Mouse (Mus musculus): Measurements from ENCODE around the gene Zxdc. TPM values are rescaled to one million over a fixed set of nuclear protein-coding genes. Genes with fewer than 3 reads are reported as not detected.

Zxdc gene
- total and polyA plus RNA-seq, 3 experiments, result 8.6 to 10.7 TPM; not detected in 1

- TF ChIP-seq TBP (IDR thresholded peaks at IDR 0.05; ENCODE audit: low read depth, low read length) (no peak), MEF2A (IDR thresholded peaks at IDR 0.05; ENCODE audit: extremely low read depth, insufficient replicate concordance, low read depth, low read length, poor library complexity, severe bottlenecking) (no peak), NRF1 (IDR thresholded peaks at IDR 0.05; ENCODE audit: insufficient read depth, low read depth, low read length, poor library complexity, severe bottlenecking) (no peak), BHLHE40 (IDR thresholded peaks at IDR 0.05; ENCODE audit: borderline replicate concordance, low read depth, low read length) (no peak), POLR2A (IDR thresholded peaks at IDR 0.05; ENCODE audit: control insufficient read depth in 1 of 2, insufficient read depth in 1 of 2, low read depth in 1 of 2, low read length in 2 of 2, poor library complexity in 1 of 2) (no peak), ZMIZ1 (IDR thresholded peaks at IDR 0.05; ENCODE audit: low read depth, low read length) (no peak), RAD21 (IDR thresholded peaks at IDR 0.05; ENCODE audit: low read depth, low read length) (peak; percentile 55), MYB (IDR thresholded peaks at IDR 0.05; ENCODE audit: low read depth, low read length) (no peak), CTCF (IDR thresholded peaks at IDR 0.05 in 2 of 3, conservative IDR thresholded peaks at IDR 0.05 in 1 of 3; ENCODE audit: control insufficient read depth in 1 of 3, insufficient read depth in 1 of 3, low read depth in 2 of 3, low read length in 3 of 3, poor library complexity in 1 of 3, severe bottlenecking in 1 of 3) (peak; percentile 84 to 94 (median 87)), TCF12 (IDR thresholded peaks at IDR 0.05; ENCODE audit: low read depth, low read length) (no peak), ZC3H11A (IDR thresholded peaks at IDR 0.05; ENCODE audit: low read depth, low read length) (peak; percentile 56), MXI1 (IDR thresholded peaks at IDR 0.05; ENCODE audit: low read depth, low read length) (no peak), SMC3 (IDR thresholded peaks at IDR 0.05; ENCODE audit: low read depth, low read length) (peak; percentile 82), POLR2AphosphoS2 (IDR thresholded peaks at IDR 0.05; ENCODE audit: low read length) (no peak), UBTF (IDR thresholded peaks at IDR 0.05; ENCODE audit: borderline replicate concordance, insufficient read depth, low read depth, low read length) (no peak)
- Histone ChIP-seq H3K9me3 (replicated peaks; ENCODE audit: insufficient read depth, low read length) (no peaks in the 10 kb centered on the region), H3K27ac (ENCODE audit: control insufficient read depth, low read depth, low read length) (no peak overlapping the region), H3K27me3 (ENCODE audit: control insufficient read depth in 1 of 2, insufficient read depth in 2 of 2, low read length in 2 of 2) (peaks cover 0 to 2% of the 10 kb centered on the region in 2 experiments; a peak in 2 of 4 replicates), H3K4me1 (ENCODE audit: control insufficient read depth in 1 of 2, insufficient read depth in 2 of 2, low read length in 2 of 2) (0 out of 4 replicates have a peak, but pooled peaks cover 0 to 2% of the 10 kb centered on the region in 2 experiments), H3K79me2 (ENCODE audit: control insufficient read depth, insufficient read depth, low read length, poor library complexity) (no peaks in the 10 kb centered on the region), H3K9ac (ENCODE audit: control insufficient read depth, low read depth, low read length, poor library complexity, severe bottlenecking) (no peak overlapping the region), H3K36me3 (ENCODE audit: control insufficient read depth in 1 of 2, insufficient read depth in 2 of 2, low read length in 2 of 2) (no peaks in the 10 kb centered on the region), H3K4me3 (ENCODE audit: control insufficient read depth in 1 of 2, insufficient read depth in 1 of 2, low read depth in 2 of 2, low read length in 2 of 2) (no peak overlapping the region)
- peak; percentile 77 for DNase-seq (ENCODE audit: low read depth, low spot score)
Observed at GRCm38 (mm10) chr6:90422565-90422964, 53.3 kb downstream of the Zxdc start.

- Histone ChIP-seq H3K27me3 (ENCODE audit: control insufficient read depth in 1 of 2, insufficient read depth in 2 of 2, low read length in 2 of 2) (no peaks in the 10 kb centered on the region), H3K4me1 (ENCODE audit: control insufficient read depth in 1 of 2, insufficient read depth in 2 of 2, low read length in 2 of 2) (0 out of 4 replicates have a peak, but pooled peaks cover 0 to 2% of the 10 kb centered on the region in 2 experiments), H3K79me2 (ENCODE audit: control insufficient read depth, insufficient read depth, low read length, poor library complexity) (no peaks in the 10 kb centered on the region), H3K27ac (ENCODE audit: control insufficient read depth, low read depth, low read length) (no peak overlapping the region), H3K9me3 (replicated peaks; ENCODE audit: insufficient read depth, low read length) (no peaks in the 10 kb centered on the region), H3K4me3 (ENCODE audit: control insufficient read depth in 1 of 2, insufficient read depth in 1 of 2, low read depth in 2 of 2, low read length in 2 of 2) (no peak overlapping the region), H3K36me3 (ENCODE audit: control insufficient read depth in 1 of 2, insufficient read depth in 2 of 2, low read length in 2 of 2) (no peaks in the 10 kb centered on the region), H3K9ac (ENCODE audit: control insufficient read depth, low read depth, low read length, poor library complexity, severe bottlenecking) (no peak overlapping the region)
- DNase-seq (ENCODE audit: low read depth, low spot score), result no peak
- TF ChIP-seq CHD1 (IDR thresholded peaks at IDR 0.05; ENCODE audit: low read depth, low read length) (no peak), UBTF (IDR thresholded peaks at IDR 0.05; ENCODE audit: borderline replicate concordance, insufficient read depth, low read depth, low read length) (no peak), CHD2 (IDR thresholded peaks at IDR 0.05; ENCODE audit: low read length) (no peak), TAL1 (IDR thresholded peaks at IDR 0.05; ENCODE audit: low read length) (no peak), MYB (IDR thresholded peaks at IDR 0.05; ENCODE audit: low read depth, low read length) (no peak), SMC3 (IDR thresholded peaks at IDR 0.05; ENCODE audit: low read depth, low read length) (no peak), POLR2AphosphoS5 (IDR thresholded peaks at IDR 0.05; ENCODE audit: borderline replicate concordance, low read depth, low read length) (no peak), POLR2AphosphoS2 (IDR thresholded peaks at IDR 0.05; ENCODE audit: low read length) (no peak), CTCF (IDR thresholded peaks at IDR 0.05 in 2 of 3, conservative IDR thresholded peaks at IDR 0.05 in 1 of 3; ENCODE audit: control insufficient read depth in 1 of 3, insufficient read depth in 1 of 3, low read depth in 2 of 3, low read length in 3 of 3, poor library complexity in 1 of 3, severe bottlenecking in 1 of 3) (no peak), MAFK (IDR thresholded peaks at IDR 0.05; ENCODE audit: borderline replicate concordance, low read depth, low read length) (no peak), HCFC1 (IDR thresholded peaks at IDR 0.05; ENCODE audit: low read depth, low read length) (no peak), SIN3A (IDR thresholded peaks at IDR 0.05; ENCODE audit: low read length) (no peak), MAZ (IDR thresholded peaks at IDR 0.05; ENCODE audit: low read depth, low read length) (no peak), GABPA (IDR thresholded peaks at IDR 0.05; ENCODE audit: low read depth, low read length) (no peak), MYC (IDR thresholded peaks at IDR 0.05; ENCODE audit: low read depth, low read length) (no peak), JUND (IDR thresholded peaks at IDR 0.05; ENCODE audit: low read depth, low read length) (no peak), KAT2A (conservative IDR thresholded peaks at IDR 0.05; ENCODE audit: low read depth, low read length) (no peak)
Observed at GRCm38 (mm10) chr6:90425361-90425760, 56.1 kb downstream of the Zxdc start.

All from MEL (cell line).